Mouse (Mus musculus) heart, embryonic 15.5 days (tissue): Measurements from ENCODE around the gene Gpr82. TPM values are rescaled to one million over a fixed set of nuclear protein-coding genes. Genes with fewer than 3 reads are reported as not detected.

ENCODE experiments used
- ATAC-seq: fragments of 200-750 bp; cut with Nextera tagmentation; replicated peaks from 2 replicates; pipeline ENCODE4 v1.8.0; 2017; ENCODE audit warnings: low read depth, moderate TSS enrichment; ENCODE audit not compliant: insufficient number of reproducible peaks, insufficient read depth, low FRiP score
- H3K27ac ChIP-seq: fragments of 300-500 bp; sonication (generic); 2 replicates; pipeline ENCODE4 v1.5.1; 2015; ENCODE audit warnings: mild to moderate bottlenecking, inconsistent platforms
- H3K27me3 ChIP-seq: fragments of 300-500 bp; sonication (generic); 2 replicates; pipeline ENCODE4 v1.6.1; 2015; ENCODE audit warnings: inconsistent platforms
- H3K36me3 ChIP-seq: fragments of 300-500 bp; sonication (generic); 2 replicates; pipeline ENCODE4 v1.6.1; 2015; ENCODE audit warnings: mild to moderate bottlenecking, inconsistent platforms
- H3K4me1 ChIP-seq: fragments of 300-500 bp; sonication (generic); replicated peaks from 2 replicates; pipeline ENCODE4 v1.6.1; 2015; ENCODE audit warnings: inconsistent platforms
- H3K4me2 ChIP-seq: fragments of 300-500 bp; sonication (generic); 2 replicates; pipeline ENCODE4 v1.6.1; 2015; ENCODE audit warnings: inconsistent platforms, mild to moderate bottlenecking, moderate library complexity
- H3K4me3 ChIP-seq: fragments of 300-500 bp; sonication (generic); 2 replicates; pipeline ENCODE4 v1.5.1; 2015; ENCODE audit warnings: mild to moderate bottlenecking, inconsistent platforms
- H3K9ac ChIP-seq: fragments of 300-500 bp; sonication (generic); 2 replicates; pipeline ENCODE4 v1.6.1; 2015; ENCODE audit warnings: mild to moderate bottlenecking, inconsistent platforms
- H3K9me3 ChIP-seq: fragments of 300-500 bp; sonication (generic); replicated peaks from 2 replicates; pipeline ENCODE4 v1.6.1; 2016; ENCODE audit warnings: inconsistent platforms
- WGBS: fragments of 180-500 bp; shearing (Covaris S2); methylation state at CpG from one replicate; pipeline ENCODE4 v1.1.7; 2015; ENCODE audit warnings: mixed read lengths; 5-methylcytosine and 5-hydroxymethylcytosine counted together
- polyA plus RNA-seq: library from polyadenylated mRNA; unstranded; fragments of >200 nt; fragmentation: Nextera tagmentation; extraction: Ambion mirVana; gene quantifications from 2 replicates; pipeline ENCODE4 v1.2.1, GENCODE M21; 2015

Gpr82 gene
- 0.09 and 0.10 TPM in 2 replicates for polyA plus RNA-seq

DNA sequence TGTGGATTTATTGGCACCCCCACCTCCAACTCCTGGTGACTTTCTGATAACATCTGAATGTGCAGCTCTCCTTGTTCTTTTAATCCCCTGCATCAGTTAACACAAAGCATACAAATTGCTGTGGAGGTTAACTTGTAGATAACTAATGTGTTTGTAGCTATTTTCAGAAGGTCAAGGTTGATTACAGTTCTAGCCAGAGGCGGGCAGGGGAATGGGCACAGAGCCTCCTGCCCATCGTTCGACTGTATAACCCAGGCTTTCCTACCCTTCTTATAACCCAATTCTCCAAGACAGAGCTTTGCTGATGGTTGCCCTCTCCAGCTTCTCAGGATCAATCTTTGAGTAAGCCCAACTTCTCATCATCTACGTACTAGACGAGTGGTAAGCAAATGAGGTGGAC lies at the start of gene Gpr82:
TSS of gene Gpr82 (plus strand) at position 301 of the 400 bp plus-strand sequence.
- 79% methylated on average over 5 of the region's 5 CpGs for WGBS
- no peak within 1 kb of the TSS for H3K9ac ChIP-seq
- H3K27me3 ChIP-seq = no peaks in the 10 kb centered on the region
- no peaks in the 10 kb centered on the region for H3K36me3 ChIP-seq
- no peaks in the 10 kb centered on the region for H3K9me3 ChIP-seq
- ATAC-seq = no peak
- no peak within 1 kb of the TSS for H3K4me2 ChIP-seq
- no peaks in the 10 kb centered on the region for H3K4me1 ChIP-seq
- no peak within 1 kb of the TSS for H3K27ac ChIP-seq
- no peak within 1 kb of the TSS for H3K4me3 ChIP-seq

DNA sequence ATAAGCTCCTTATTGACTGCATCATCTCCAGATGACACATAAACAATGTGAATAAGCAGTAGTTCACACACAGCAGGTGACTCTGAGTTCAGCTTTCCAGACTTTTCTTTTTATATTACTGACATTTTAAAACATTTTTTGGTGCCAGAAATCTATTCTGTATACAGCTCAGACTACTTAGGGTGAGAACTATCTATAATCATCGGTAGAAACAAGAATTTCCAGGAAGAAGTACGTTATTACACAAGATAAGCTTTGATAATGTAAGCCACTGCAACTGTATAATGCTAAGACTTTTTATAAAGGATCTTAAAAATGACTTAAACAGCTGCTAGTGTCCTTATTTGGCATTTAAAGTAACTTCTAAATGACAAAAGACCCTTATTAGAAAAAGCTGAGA lies 49.0 kb upstream of the Gpr82 start:
- Histone ChIP-seq H3K4me3 (no peak overlapping the region), H3K27me3 (no peaks in the 10 kb centered on the region), H3K4me2 (no peak overlapping the region), H3K9me3 (no peaks in the 10 kb centered on the region), H3K36me3 (no peaks in the 10 kb centered on the region), H3K4me1 (no peaks in the 10 kb centered on the region), H3K9ac (no peak overlapping the region), H3K27ac (no peak overlapping the region)
- no peak for ATAC-seq
- 50% methylated on average over 2 of the region's 2 CpGs for WGBS

GRCm38 (mm10) chrX:13616726-13617125 lies 44.4 kb upstream of the Gpr82 start:
- no peak for ATAC-seq
- Histone ChIP-seq H3K27me3 (no peaks in the 10 kb centered on the region), H3K4me1 (no peaks in the 10 kb centered on the region), H3K36me3 (no peaks in the 10 kb centered on the region), H3K9me3 (no peaks in the 10 kb centered on the region), H3K9ac (no peak overlapping the region), H3K27ac (no peak overlapping the region), H3K4me3 (no peak overlapping the region), H3K4me2 (no peak overlapping the region)
- WGBS = 55% methylated on average over 1 of the region's 1 CpGs

DNA sequence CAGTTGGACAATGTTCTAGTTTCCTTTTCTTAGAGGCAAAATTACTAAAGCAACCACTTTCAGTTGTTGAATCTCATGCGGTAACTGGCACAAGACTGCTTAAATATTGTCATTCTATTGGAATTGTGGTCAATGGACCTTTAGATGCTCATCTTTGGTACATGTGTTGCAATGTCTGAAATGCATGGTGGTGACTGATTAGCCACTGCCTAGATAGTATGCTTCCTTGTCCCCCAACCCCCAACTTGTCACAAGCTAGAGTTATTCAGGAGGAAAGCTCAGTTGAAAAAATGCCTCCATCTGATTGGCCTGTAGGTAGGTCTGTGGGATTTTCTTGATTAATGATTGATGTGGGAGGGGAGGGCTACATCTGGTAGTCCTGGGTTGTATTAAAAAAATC lies 43.9 kb upstream of the Gpr82 start:
- H3K27ac ChIP-seq = no peak overlapping the region
- H3K9ac ChIP-seq = no peak overlapping the region
- no peak overlapping the region for H3K4me3 ChIP-seq
- no peak overlapping the region for H3K4me2 ChIP-seq
- H3K27me3 ChIP-seq = no peaks in the 10 kb centered on the region
- ATAC-seq = no peak
- H3K9me3 ChIP-seq = no peaks in the 10 kb centered on the region
- H3K36me3 ChIP-seq = no peaks in the 10 kb centered on the region
- WGBS = 78% methylated on average over 1 of the region's 1 CpGs
- no peaks in the 10 kb centered on the region for H3K4me1 ChIP-seq

DNA sequence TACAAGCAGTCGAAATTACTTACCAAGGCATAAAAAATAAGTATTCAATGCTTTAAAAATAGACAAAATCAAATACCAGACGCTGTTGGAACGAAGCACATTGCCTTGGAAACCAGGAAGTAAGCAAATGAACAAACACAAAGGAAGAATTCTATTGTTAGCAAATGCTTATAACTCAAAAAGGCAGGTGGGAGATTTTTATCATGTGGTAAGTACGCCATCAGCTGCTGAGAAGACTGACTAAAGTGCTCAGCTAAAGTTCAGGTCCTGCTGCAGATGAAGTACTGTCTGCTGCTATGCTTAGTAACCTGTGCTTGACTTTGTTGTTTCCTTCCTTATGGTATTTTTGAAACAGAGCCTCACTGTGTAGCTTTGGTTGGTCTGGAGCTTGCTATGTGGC lies 42.7 kb upstream of the Gpr82 start:
- no peaks in the 10 kb centered on the region for H3K27me3 ChIP-seq
- H3K4me3 ChIP-seq = no peak overlapping the region
- no peak for ATAC-seq
- H3K9ac ChIP-seq = no peak overlapping the region
- no peaks in the 10 kb centered on the region for H3K4me1 ChIP-seq
- no peaks in the 10 kb centered on the region for H3K36me3 ChIP-seq
- 69% methylated on average over 4 of the region's 4 CpGs for WGBS
- H3K9me3 ChIP-seq = no peaks in the 10 kb centered on the region
- no peak overlapping the region for H3K4me2 ChIP-seq
- H3K27ac ChIP-seq = no peak overlapping the region

DNA sequence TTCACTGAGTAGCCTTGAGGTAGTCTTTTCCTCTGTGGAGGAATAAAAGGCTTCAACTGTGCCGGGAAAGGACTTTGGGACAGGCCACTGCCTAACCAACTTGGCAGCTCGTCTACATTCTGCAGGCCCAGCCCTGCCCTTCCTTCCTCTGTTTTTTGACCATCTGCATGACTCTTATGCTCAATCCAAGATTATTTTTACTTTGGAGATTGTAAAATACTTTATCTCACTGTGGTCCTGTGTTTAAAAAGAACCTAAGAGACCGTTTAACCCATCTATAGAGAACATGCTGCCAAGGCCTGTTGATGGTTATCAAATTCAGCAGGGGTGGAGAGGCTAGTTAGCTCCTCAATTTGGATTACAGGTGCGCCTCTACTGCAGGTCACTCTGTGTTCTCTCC lies 39.7 kb upstream of the Gpr82 start:
- ATAC-seq = no peak

GRCm38 (mm10) chrX:13622654-13623053 lies 38.5 kb upstream of the Gpr82 start:
- Histone ChIP-seq H3K4me1 (no peaks in the 10 kb centered on the region), H3K27me3 (no peaks in the 10 kb centered on the region; the same call in 1 of the 2 replicates), H3K27ac (no peak overlapping the region), H3K4me2 (no peak overlapping the region), H3K36me3 (no peaks in the 10 kb centered on the region), H3K9ac (no peak overlapping the region), H3K4me3 (no peak overlapping the region), H3K9me3 (no peaks in the 10 kb centered on the region)
- WGBS = 80% methylated on average over 5 of the region's 5 CpGs
- no peak for ATAC-seq

More for the DNA sequence above, 39.7 kb upstream of the Gpr82 start:
- Histone ChIP-seq H3K27ac (no peak overlapping the region), H3K4me1 (no peaks in the 10 kb centered on the region), H3K36me3 (no peaks in the 10 kb centered on the region), H3K4me3 (no peak overlapping the region), H3K9me3 (no peaks in the 10 kb centered on the region), H3K27me3 (no peaks in the 10 kb centered on the region; the same call in 1 of the 2 replicates), H3K9ac (no peak overlapping the region), H3K4me2 (no peak overlapping the region)
- WGBS = 56% methylated on average over 4 of the region's 4 CpGs

DNA sequence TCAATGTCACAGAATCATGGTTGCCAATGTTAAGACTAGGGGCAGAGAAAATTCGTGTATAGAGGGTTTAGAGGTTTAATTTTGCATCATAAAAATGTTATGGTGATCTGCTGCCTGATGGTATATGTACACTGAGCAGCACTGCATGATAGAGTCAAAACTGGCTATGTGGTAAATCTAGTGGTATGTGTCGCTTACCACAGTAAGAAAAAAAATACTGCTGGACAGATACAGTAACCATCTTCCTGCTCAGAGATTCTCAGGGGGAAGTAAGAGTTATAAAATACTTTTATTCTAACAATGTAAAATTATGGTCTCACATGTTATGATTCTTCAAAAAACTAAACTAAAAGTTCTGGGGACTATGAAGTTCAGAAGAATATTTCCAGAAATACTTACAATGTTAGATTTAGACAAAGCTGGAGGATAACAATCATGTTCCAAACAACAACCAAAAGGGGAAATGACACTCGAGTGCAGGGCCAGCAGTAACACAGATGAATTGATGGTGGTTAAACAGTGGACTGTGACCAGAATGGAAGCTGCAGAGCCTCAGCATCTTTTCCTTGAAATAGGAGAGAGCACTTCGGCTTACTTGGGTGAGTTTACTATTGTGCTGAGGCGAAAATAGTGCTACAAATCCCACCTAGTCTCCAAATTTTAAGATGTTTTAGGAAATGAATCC lies 29.4 kb upstream of the Gpr82 start, which contains the start of gene Gpr34:
TSS of gene Gpr34 (plus strand) at position 491 of the 685 bp plus-strand sequence.
- Histone ChIP-seq H3K27ac (no peak within 1 kb of the TSS), H3K4me3 (no peak within 1 kb of the TSS), H3K4me1 (no peaks in the 10 kb centered on the region), H3K9ac (no peak within 1 kb of the TSS), H3K9me3 (no peaks in the 10 kb centered on the region), H3K27me3 (no peaks in the 10 kb centered on the region), H3K4me2 (no peak within 1 kb of the TSS), H3K36me3 (no peaks in the 10 kb centered on the region)
- WGBS = 66% methylated on average over 5 of the region's 5 CpGs
- no peak for ATAC-seq

DNA sequence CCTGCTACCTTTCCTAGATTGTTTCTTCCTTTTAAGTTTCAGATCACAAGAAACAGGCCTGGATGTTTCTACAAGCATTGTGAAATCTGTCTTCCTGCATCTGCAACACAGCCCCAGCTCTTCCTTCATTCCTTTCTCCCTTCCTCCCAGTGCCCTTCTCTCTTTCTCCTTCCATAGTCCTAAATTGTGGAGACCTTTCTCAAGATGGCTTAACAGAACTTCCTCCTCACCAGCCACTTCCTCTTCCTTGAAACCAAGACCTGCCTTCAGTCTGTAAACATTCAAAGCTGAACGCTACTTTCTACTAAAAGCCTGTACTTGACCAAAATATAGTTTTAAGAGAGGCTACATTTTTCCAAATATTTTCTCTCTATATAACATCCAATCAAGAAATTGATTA lies 24.8 kb upstream of the Gpr82 start:
- WGBS = 72% methylated on average over 1 of the region's 1 CpGs
- no peak overlapping the region for H3K4me2 ChIP-seq
- no peaks in the 10 kb centered on the region for H3K9me3 ChIP-seq
- no peaks in the 10 kb centered on the region for H3K27me3 ChIP-seq
- H3K4me3 ChIP-seq = no peak overlapping the region
- H3K9ac ChIP-seq = no peak overlapping the region
- ATAC-seq = no peak
- H3K36me3 ChIP-seq = no peaks in the 10 kb centered on the region
- H3K27ac ChIP-seq = no peak overlapping the region
- 0 out of 2 replicates have a peak, but pooled peaks cover 2% of the 10 kb centered on the region for H3K4me1 ChIP-seq

DNA sequence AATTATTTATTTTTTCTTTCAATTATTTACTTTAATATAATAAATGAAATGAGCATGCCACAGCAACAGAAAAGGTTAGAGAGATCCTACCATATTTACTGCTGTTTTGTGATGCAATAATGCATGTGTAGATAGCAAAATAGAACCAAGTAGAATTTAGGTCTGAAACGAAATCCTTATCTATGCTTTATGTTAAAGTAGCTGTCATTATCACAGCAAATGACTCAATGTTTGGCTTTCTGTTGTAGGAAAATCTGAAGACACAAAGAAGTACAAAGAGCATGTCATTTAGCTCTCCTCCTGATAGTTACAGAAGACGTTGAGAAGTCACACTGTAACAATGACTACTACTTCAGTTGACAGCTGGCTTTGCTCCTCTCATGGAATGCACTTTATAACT lies 22.3 kb upstream of the Gpr82 start:
- 24% methylated on average over 2 of the region's 2 CpGs for WGBS
- Histone ChIP-seq H3K27me3 (no peaks in the 10 kb centered on the region), H3K4me2 (no peak overlapping the region), H3K9ac (no peak overlapping the region), H3K36me3 (no peaks in the 10 kb centered on the region), H3K4me3 (no peak overlapping the region), H3K4me1 (0 out of 2 replicates have a peak, but pooled peaks cover 2% of the 10 kb centered on the region), H3K27ac (no peak overlapping the region), H3K9me3 (no peaks in the 10 kb centered on the region)
- no peak for ATAC-seq

DNA sequence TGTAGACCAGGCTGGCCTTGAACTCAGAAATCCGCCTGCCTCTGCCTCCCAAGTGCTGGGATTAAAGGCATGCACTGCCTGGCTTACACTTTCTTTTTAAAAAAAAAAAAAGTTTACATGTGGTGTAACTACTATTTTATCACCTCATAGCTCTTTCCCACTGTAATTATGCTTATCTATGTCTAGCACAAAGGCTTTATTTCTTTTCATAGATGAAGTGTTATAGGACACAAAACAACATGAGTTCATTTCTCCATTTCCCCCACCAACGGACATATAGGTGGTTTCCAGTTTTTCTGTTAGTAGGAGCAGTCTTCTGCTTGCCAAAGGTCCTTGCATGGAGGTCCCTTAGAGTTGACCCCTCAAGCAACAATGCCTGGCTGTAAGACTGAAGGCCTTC lies 9.3 kb upstream of the Gpr82 start:
- no peak for ATAC-seq
- 68% methylated on average over 2 of the region's 2 CpGs for WGBS
- Histone ChIP-seq H3K9me3 (no peaks in the 10 kb centered on the region), H3K27ac (no peak overlapping the region), H3K9ac (no peak overlapping the region), H3K4me1 (no peaks in the 10 kb centered on the region), H3K4me2 (no peak overlapping the region), H3K4me3 (no peak overlapping the region), H3K36me3 (no peaks in the 10 kb centered on the region), H3K27me3 (no peaks in the 10 kb centered on the region)

GRCm38 (mm10) chrX:13652291-13652690 lies 8.9 kb upstream of the Gpr82 start:
- Histone ChIP-seq H3K27me3 (no peaks in the 10 kb centered on the region), H3K9ac (no peak overlapping the region), H3K36me3 (no peaks in the 10 kb centered on the region), H3K27ac (no peak overlapping the region), H3K9me3 (no peaks in the 10 kb centered on the region), H3K4me1 (no peaks in the 10 kb centered on the region), H3K4me3 (no peak overlapping the region), H3K4me2 (no peak overlapping the region)
- WGBS = 74% methylated on average over 1 of the region's 1 CpGs
- ATAC-seq = no peak
